Mouse (Mus musculus) limb, embryonic 12.5 days (tissue): ENCODE results near the gene Col4a4. TPM values are rescaled to one million over a fixed set of nuclear protein-coding genes. Genes with fewer than 3 reads are reported as not detected.

ENCODE experiments used
- ATAC-seq: fragments of 200-750 bp; cut with Nextera tagmentation; 2 replicates; pipeline ENCODE4 v1.8.0; 2017; ENCODE audit warnings: low read depth, moderate TSS enrichment; ENCODE audit not compliant: insufficient number of reproducible peaks, insufficient read depth, low FRiP score, low TSS enrichment
- H3K27ac ChIP-seq: fragments of 300-500 bp; sonication (generic); 2 replicates; pipeline ENCODE4 v1.5.1; 2016; ENCODE audit warnings: mild to moderate bottlenecking, moderate library complexity
- H3K27me3 ChIP-seq: fragments of 300-500 bp; sonication (generic); 2 replicates; pipeline ENCODE4 v1.6.1; 2016; ENCODE audit warnings: mild to moderate bottlenecking, moderate library complexity
- H3K36me3 ChIP-seq: fragments of 300-500 bp; sonication (generic); 2 replicates; pipeline ENCODE4 v1.6.1; 2016; ENCODE audit warnings: mild to moderate bottlenecking, moderate library complexity
- H3K4me1 ChIP-seq: fragments of 300-500 bp; sonication (generic); replicated peaks from 2 replicates; pipeline ENCODE4 v1.6.1; 2016
- H3K4me2 ChIP-seq: fragments of 300-500 bp; sonication (generic); 2 replicates; pipeline ENCODE4 v1.6.1; 2016; ENCODE audit warnings: mild to moderate bottlenecking, moderate library complexity
- H3K4me3 ChIP-seq: fragments of 300-500 bp; sonication (generic); replicated peaks from 2 replicates; pipeline ENCODE4 v1.5.1; 2016; ENCODE audit warnings: mild to moderate bottlenecking
- H3K9ac ChIP-seq: fragments of 300-500 bp; sonication (generic); replicated peaks from 2 replicates; pipeline ENCODE4 v1.6.1; 2016; ENCODE audit warnings: mild to moderate bottlenecking, moderate library complexity
- H3K9me3 ChIP-seq: fragments of 300-500 bp; sonication (generic); 2 replicates; pipeline ENCODE4 v1.6.1; 2016; ENCODE audit warnings: mild to moderate bottlenecking, moderate library complexity
- WGBS: fragments of 180-500 bp; shearing (Covaris S2); methylation state at CpG from one replicate; pipeline ENCODE4 v1.1.7; 2016; 5-methylcytosine and 5-hydroxymethylcytosine counted together
- polyA plus RNA-seq: library from polyadenylated mRNA; unstranded; fragments of >200 nt; fragmentation: Nextera tagmentation; extraction: Ambion mirVana; gene quantifications from 2 replicates; pipeline ENCODE4 v1.2.1, GENCODE M21; 2016

Col4a4 gene
- polyA plus RNA-seq = 0.06 and 0.10 TPM in 2 replicates

DNA sequence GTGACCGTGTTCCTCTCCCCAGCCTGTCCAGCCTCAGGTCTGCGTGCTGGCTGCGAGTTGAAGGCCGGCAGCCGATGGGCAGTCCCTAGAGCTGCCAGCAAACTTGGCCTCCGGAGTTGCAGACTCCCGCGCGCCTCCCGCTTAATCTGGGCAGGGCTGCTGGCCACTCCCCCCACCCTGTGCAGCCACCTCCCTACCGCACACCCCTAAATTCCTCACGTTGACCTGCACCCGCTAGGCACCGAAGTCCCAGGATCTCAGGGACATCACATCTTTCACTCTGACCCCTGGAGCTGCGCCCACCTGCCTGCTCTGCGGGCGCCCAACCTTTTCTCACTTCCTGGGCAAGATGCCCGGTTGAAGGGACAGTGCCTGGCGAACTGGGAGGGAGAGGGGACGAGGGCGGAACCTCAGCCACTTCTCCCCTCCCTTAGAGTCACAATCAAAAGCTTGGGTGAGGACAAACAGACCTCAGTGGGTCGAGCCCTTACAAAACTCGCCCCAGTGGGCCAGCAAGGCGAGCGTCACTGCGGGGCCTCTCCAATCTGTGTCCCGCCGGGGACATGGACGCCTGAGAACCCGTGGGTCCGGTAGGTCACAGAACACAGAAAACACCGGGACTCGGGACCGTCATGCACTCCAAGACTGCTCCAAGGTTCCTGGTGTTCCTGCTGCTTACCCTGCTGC is at the start of gene Col4a4, which contains the start of gene Col4a3:
TSS of gene Col4a4 (minus strand) at position 137 of the 687 bp plus-strand sequence.
TSS of gene Col4a3 (plus strand) at position 209 of the 687 bp plus-strand sequence.
- ATAC-seq = peak; percentile 37; the same call in 1 of the 2 replicates
- Histone ChIP-seq H3K4me3 (peak within 1 kb of the TSS; percentile 40), H3K9me3 (no peaks in the 10 kb centered on the region), H3K27ac (no peak within 1 kb of the TSS), H3K27me3 (peaks cover 34% of the 10 kb centered on the region), H3K9ac (peak within 1 kb of the TSS; percentile 40), H3K4me2 (peak within 1 kb of the TSS; percentile 75), H3K4me1 (peaks cover 4% of the 10 kb centered on the region; the same call in 1 of the 2 replicates), H3K36me3 (no peaks in the 10 kb centered on the region)
- 6% methylated on average over 34 of the region's 34 CpGs for WGBS

DNA sequence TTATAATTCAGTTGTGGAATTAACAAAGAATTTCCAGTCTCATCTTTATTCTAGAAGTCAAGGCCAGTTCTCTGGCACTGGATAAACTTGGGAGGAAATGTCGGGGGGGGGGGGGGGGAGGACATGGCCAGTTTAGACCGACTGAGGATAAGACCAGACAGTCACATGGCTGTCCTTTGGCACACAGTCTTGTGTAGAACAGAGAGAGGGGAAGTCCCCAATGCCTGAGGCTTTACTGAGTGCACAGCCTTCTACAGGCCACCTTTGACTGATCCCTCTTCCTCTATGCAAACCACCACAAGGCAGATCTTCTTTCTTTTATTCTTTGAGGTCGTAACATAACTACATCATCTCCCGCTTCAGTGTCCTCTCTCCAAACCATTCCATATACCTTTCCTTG is 49.7 kb upstream of the Col4a4 start:
- Histone ChIP-seq H3K27me3 (no peaks in the 10 kb centered on the region), H3K36me3 (no peaks in the 10 kb centered on the region), H3K27ac (no peak overlapping the region), H3K4me2 (no peak overlapping the region), H3K4me1 (no peaks in the 10 kb centered on the region), H3K4me3 (no peak overlapping the region), H3K9me3 (no peaks in the 10 kb centered on the region), H3K9ac (no peak overlapping the region)
- WGBS = 83% methylated on average over 4 of the region's 4 CpGs
- no peak for ATAC-seq

DNA sequence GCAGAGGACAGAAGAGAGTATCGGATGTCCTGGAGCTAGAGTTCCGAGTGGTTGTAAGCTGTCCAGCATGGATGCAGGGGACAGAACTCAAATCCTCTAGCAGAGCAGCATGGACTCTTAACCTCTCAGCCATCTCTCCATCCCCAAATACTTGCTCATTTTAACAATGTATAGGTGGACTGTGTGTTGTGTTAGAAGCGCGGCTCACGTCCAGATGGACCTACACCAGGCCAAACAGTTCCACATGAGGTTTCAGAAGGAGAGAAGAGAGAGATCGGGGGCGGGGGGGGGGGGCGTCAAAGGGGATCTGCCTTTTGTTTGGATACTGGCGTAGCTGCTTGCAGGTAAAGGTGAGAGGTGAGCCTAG is 48.6 kb upstream of the Col4a4 start:
- Histone ChIP-seq H3K27me3 (no peaks in the 10 kb centered on the region), H3K27ac (no peak overlapping the region), H3K4me1 (no peaks in the 10 kb centered on the region), H3K9ac (no peak overlapping the region), H3K4me2 (no peak overlapping the region), H3K4me3 (no peak overlapping the region), H3K36me3 (no peaks in the 10 kb centered on the region), H3K9me3 (no peaks in the 10 kb centered on the region)
- ATAC-seq = no peak
- 90% methylated on average over 8 of the region's 9 CpGs for WGBS

DNA sequence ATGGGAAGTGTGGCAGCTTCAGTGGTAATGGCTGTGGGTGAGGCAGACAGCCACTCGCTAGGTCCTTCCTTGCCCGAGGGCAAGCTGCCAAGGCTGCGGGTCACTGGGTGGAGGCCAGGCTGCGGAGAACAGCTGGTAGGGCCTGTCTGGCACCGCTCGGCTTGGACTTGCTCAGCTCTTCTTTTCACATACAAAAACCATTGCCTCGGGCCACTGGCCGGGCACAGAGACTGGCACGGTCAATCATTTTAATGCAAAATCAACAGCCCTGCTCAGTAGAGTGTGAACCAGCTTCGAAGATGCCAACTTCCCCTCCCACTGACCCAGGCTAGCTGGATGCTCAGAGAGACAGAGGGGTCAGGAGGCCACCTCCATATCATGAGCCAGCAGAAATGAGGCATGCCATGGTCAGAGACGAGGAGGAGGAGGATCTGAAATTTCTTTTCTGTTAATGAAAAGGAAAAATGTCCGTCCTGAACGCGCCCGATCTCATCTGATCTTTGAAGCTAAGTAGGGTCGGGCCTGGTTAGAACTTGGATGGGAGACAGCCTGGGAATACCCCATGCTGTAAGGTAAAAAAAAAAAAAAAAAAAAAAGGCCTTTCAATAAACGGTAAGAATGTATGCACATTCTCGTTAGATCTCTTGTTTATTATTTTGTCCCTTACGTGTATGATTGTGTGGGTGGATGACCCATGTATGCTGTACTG is 48.0 kb upstream of the Col4a4 start:
- Histone ChIP-seq H3K27me3 (no peaks in the 10 kb centered on the region), H3K9me3 (no peaks in the 10 kb centered on the region), H3K27ac (no peak overlapping the region), H3K4me3 (no peak overlapping the region), H3K4me2 (no peak overlapping the region), H3K36me3 (no peaks in the 10 kb centered on the region), H3K9ac (no peak overlapping the region), H3K4me1 (no peaks in the 10 kb centered on the region)
- WGBS = 91% methylated on average over 19 of the region's 19 CpGs
- ATAC-seq = no peak

DNA sequence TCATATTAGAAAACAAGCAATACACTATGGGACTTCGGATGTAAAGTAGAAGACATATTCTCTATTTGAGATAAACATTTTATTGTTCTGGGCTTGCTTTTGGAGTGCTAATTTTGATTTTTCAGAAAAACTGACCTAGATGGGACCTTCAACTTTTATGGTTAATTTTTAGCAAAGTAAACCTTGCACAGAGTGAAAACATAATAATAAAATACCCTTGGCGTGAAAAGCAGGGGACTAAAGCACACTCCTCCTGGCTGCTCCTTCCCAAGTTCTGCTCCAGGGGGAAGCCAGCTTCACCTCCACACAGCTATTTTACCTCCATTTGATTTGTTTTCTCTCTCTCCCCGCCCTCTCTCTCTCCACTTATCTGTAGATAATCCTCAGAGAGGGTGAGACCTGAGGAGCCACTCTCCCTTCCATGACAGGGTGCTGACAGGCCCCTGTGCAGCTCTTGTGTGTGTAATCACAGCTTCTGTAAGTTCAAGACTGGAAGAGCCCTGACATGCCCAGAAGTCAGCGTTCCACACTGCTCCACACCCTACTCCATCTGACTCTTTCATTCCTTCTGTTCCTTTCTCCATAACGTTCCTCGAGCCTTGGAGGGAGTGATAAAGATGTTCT is 44.6 kb upstream of the Col4a4 start:
- WGBS = 77% methylated on average over 6 of the region's 6 CpGs
- Histone ChIP-seq H3K27me3 (no peaks in the 10 kb centered on the region; the same call in 1 of the 2 replicates), H3K4me3 (no peak overlapping the region), H3K36me3 (no peaks in the 10 kb centered on the region), H3K9me3 (no peaks in the 10 kb centered on the region), H3K4me1 (no peaks in the 10 kb centered on the region), H3K4me2 (no peak overlapping the region), H3K9ac (no peak overlapping the region), H3K27ac (no peak overlapping the region)
- no peak for ATAC-seq

DNA sequence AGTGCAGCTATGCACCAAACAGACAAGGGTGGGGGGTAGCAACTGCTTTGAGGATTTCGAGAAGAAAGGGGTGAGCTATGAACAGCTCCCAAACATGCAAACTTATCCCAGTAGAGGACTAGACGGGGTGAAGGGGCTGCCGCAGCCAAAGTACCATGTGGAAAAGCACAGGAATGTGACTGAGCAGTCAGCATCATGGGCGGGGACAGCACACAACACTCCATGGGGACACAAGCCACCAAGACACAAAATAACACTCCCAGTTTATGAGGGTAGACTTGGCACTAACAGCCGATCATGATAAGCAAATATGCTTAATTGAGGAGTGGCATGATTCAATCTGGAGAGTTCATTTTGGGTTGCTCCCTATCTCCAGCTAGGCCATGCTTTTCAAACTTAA is 42.8 kb upstream of the Col4a4 start:
- H3K4me2 ChIP-seq = no peak overlapping the region
- no peak overlapping the region for H3K4me3 ChIP-seq
- H3K4me1 ChIP-seq = no peaks in the 10 kb centered on the region
- no peak overlapping the region for H3K27ac ChIP-seq
- no peaks in the 10 kb centered on the region; the same call in 1 of the 2 replicates for H3K27me3 ChIP-seq
- 77% methylated on average over 5 of the region's 5 CpGs for WGBS
- ATAC-seq = no peak
- no peak overlapping the region for H3K9ac ChIP-seq
- no peaks in the 10 kb centered on the region for H3K36me3 ChIP-seq
- no peaks in the 10 kb centered on the region for H3K9me3 ChIP-seq

DNA sequence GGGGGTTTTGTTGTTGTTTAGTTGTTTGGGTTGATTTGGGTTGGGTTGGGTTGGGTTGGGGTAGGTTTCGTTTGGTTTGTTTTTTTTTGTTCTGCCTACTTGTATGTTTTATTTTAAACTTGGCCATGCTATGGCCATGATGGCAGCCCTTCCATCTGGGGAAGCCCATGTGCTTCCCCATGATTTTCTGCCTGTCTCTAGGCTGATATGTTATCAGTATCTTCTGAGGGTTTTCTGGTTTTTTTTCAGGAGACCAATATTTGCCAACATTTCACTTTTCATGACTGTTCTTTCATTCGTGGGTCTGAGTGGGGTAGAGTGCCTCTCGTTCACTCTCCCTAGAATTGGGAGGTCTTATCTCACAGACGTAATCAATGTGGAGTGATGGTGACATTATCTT is 41.0 kb upstream of the Col4a4 start:
- no peak for ATAC-seq
- Histone ChIP-seq H3K4me1 (no peaks in the 10 kb centered on the region), H3K9me3 (no peaks in the 10 kb centered on the region), H3K36me3 (no peaks in the 10 kb centered on the region), H3K27me3 (no peaks in the 10 kb centered on the region; the same call in 1 of the 2 replicates), H3K27ac (no peak overlapping the region), H3K4me3 (no peak overlapping the region), H3K4me2 (no peak overlapping the region), H3K9ac (no peak overlapping the region)
- WGBS = 86% methylated on average over 4 of the region's 4 CpGs

DNA sequence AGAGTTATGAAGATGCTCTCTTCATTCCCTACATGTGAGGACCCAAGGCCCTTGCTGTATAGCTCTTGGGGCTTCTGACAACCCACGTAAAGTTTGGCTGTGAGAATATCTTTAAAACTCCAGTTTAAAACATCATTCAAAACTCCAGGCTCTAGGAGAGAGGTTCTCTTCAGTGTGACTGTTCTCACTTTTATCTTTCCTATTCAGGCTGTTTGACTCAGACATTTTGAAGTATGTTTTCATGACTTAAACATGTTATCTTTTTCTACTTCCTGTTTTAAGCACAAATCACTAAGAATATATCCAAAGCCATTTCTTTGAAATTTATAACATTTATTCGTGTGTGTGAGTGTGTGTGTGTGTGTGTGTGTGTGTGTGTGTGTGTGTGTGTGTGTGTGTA is 38.8 kb upstream of the Col4a4 start:
- H3K36me3 ChIP-seq = no peaks in the 10 kb centered on the region
- H3K4me2 ChIP-seq = no peak overlapping the region
- no peaks in the 10 kb centered on the region; the same call in 1 of the 2 replicates for H3K27me3 ChIP-seq
- no peaks in the 10 kb centered on the region for H3K4me1 ChIP-seq
- H3K9ac ChIP-seq = no peak overlapping the region
- no peaks in the 10 kb centered on the region for H3K9me3 ChIP-seq
- no peak overlapping the region for H3K27ac ChIP-seq
- H3K4me3 ChIP-seq = no peak overlapping the region
- no peak for ATAC-seq
- 75% methylated on average over 2 of the region's 2 CpGs for WGBS

DNA sequence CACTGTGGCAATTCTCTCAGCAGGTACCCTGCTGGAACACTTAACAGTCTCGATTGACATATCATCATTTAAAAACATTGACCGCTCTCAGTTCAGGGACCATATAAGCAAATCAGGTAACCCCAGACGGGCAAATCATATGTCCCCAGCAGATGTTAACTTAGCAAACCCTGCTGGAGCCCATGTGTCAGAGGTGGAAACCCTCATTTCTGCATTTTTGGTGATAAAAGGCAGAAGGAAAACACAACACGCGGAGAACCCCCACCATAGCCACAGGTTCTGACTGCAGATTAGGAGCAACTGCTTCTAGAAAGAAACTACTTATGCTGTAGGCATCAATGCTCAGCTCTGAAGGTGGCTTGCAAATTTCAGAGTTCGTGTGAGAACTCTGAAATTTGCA is 38.3 kb upstream of the Col4a4 start:
- WGBS = 76% methylated on average over 6 of the region's 6 CpGs
- no peak overlapping the region for H3K4me3 ChIP-seq
- no peak overlapping the region for H3K27ac ChIP-seq
- H3K4me1 ChIP-seq = no peaks in the 10 kb centered on the region
- no peak overlapping the region for H3K4me2 ChIP-seq
- no peak overlapping the region for H3K9ac ChIP-seq
- H3K36me3 ChIP-seq = no peaks in the 10 kb centered on the region
- H3K9me3 ChIP-seq = no peaks in the 10 kb centered on the region
- H3K27me3 ChIP-seq = no peaks in the 10 kb centered on the region; the same call in 1 of the 2 replicates
- no peak for ATAC-seq

DNA sequence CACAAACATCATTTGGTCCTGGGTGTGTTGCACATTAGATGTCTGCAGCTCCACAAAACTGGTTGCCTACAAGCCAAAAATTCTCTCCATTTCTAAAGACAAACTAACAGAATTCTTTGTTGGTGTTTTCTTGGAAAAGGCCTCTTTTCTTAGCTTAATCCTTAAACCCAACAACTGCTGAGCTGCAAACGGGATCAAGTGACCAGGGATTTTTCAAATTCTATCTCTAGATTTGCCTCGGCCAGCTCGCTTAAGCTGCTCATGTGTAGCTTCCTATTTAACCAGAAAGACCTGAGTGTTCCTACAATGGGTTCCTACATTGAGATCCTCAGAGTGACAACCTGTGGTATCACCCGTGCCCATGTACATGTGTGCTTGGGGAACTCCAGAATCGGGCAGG is 33.3 kb upstream of the Col4a4 start:
- Histone ChIP-seq H3K4me2 (no peak overlapping the region), H3K9me3 (no peaks in the 10 kb centered on the region), H3K9ac (no peak overlapping the region), H3K4me3 (no peak overlapping the region), H3K36me3 (no peaks in the 10 kb centered on the region), H3K27me3 (no peaks in the 10 kb centered on the region), H3K4me1 (no peaks in the 10 kb centered on the region), H3K27ac (no peak overlapping the region)
- ATAC-seq = no peak
- 90% methylated on average over 5 of the region's 5 CpGs for WGBS

DNA sequence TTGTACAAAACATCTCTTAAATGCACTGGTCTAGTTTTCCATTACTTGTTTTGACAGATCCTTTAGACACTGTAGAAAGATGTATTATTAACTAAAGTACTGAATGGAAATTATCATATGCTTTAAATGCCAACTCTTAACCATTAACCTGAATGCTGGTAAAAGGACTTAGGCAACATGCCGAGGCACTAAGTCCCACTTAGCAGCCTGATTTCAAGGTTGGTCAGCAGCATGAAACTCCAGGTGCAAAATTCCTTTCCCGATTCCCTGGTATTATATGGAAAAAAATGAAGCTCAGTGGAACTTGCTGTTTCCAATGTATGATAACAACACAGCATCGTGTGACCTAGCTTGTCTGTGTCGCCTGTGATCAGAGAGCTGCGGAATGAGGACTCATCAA is 31.9 kb upstream of the Col4a4 start:
- no peaks in the 10 kb centered on the region for H3K27me3 ChIP-seq
- no peak overlapping the region for H3K9ac ChIP-seq
- 82% methylated on average over 5 of the region's 5 CpGs for WGBS
- no peak overlapping the region for H3K27ac ChIP-seq
- no peaks in the 10 kb centered on the region for H3K4me1 ChIP-seq
- no peaks in the 10 kb centered on the region for H3K9me3 ChIP-seq
- H3K4me2 ChIP-seq = no peak overlapping the region
- no peak overlapping the region for H3K4me3 ChIP-seq
- no peak for ATAC-seq
- no peaks in the 10 kb centered on the region for H3K36me3 ChIP-seq
